Mouse (Mus musculus) embryonic facial prominence, embryonic 13.5 days (tissue): ENCODE results near the gene C1qbp. TPM values are rescaled to one million over a fixed set of nuclear protein-coding genes. Genes with fewer than 3 reads are reported as not detected.

Experiments
- ATAC-seq: fragments of 200-750 bp; cut with Nextera tagmentation; 2 replicates; pipeline ENCODE4 v1.8.0; 2017; ENCODE audit warnings: low read depth; ENCODE audit not compliant: insufficient number of reproducible peaks, insufficient read depth, low FRiP score, low TSS enrichment
- H3K27ac ChIP-seq: fragments of 300-500 bp; sonication (generic); 2 replicates; pipeline ENCODE4 v1.5.1; 2015; ENCODE audit warnings: moderate library complexity, mild to moderate bottlenecking, inconsistent platforms
- H3K27me3 ChIP-seq: fragments of 300-500 bp; sonication (generic); 2 replicates; pipeline ENCODE4 v1.6.1; 2015; ENCODE audit warnings: mild to moderate bottlenecking, inconsistent platforms
- H3K36me3 ChIP-seq: fragments of 300-500 bp; sonication (generic); 2 replicates; pipeline ENCODE4 v1.6.1; 2015; ENCODE audit warnings: mild to moderate bottlenecking, inconsistent platforms
- H3K4me1 ChIP-seq: fragments of 300-500 bp; sonication (generic); 2 replicates; pipeline ENCODE4 v1.6.1; 2015; ENCODE audit warnings: inconsistent platforms
- H3K4me2 ChIP-seq: fragments of 300-500 bp; sonication (generic); 2 replicates; pipeline ENCODE4 v1.6.1; 2015; ENCODE audit warnings: moderate library complexity, mild to moderate bottlenecking, inconsistent platforms
- H3K4me3 ChIP-seq: fragments of 300-500 bp; sonication (generic); 2 replicates; pipeline ENCODE4 v1.5.1; 2015; ENCODE audit warnings: mild to moderate bottlenecking, inconsistent platforms
- H3K9ac ChIP-seq: fragments of 300-500 bp; sonication (generic); 2 replicates; pipeline ENCODE4 v1.6.1; 2015; ENCODE audit warnings: mild to moderate bottlenecking, inconsistent platforms
- H3K9me3 ChIP-seq: fragments of 300-500 bp; sonication (generic); 2 replicates; pipeline ENCODE4 v1.6.1; 2016; ENCODE audit warnings: inconsistent platforms
- WGBS: fragments of 180-500 bp; shearing (Covaris S2); methylation state at CpG from one replicate; pipeline ENCODE4 v1.1.7; 2015; ENCODE audit warnings: mixed read lengths; 5-methylcytosine and 5-hydroxymethylcytosine counted together
- polyA plus RNA-seq: library from polyadenylated mRNA; unstranded; fragments of >200 nt; fragmentation: Nextera tagmentation; extraction: Ambion mirVana; gene quantifications from 2 replicates; pipeline ENCODE4 v1.2.1, GENCODE M21; 2015

C1qbp gene
- polyA plus RNA-seq, 1 experiment from 2014 or later: 254 TPM

DNA sequence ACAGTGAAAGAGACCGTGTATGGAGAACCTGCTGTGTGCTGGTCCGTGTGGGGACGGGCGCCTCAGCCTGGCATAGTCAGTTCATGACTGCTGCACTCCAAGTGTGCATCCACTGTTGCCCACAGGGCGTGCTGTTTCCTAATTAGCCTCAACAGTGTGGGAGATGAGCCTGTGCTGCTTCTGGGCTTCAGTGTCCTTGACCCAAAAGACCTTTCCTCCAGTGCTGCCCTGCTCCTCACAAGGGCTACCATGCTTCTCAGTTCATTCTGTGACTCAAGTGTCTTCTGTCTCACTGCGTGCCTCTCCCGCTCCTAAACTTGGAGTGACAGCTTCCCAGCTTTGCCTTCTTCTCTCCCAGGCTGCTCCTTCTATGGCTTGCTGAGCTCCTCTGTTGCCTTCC is 47.5 kb downstream of the C1qbp start:
- ATAC-seq: no peak
- Histone ChIP-seq H3K4me1 (no peaks in the 10 kb centered on the region), H3K9ac (no peak overlapping the region), H3K4me2 (no peak overlapping the region), H3K27ac (no peak overlapping the region), H3K36me3 (peaks cover 83% of the 10 kb centered on the region), H3K27me3 (no peaks in the 10 kb centered on the region), H3K9me3 (no peaks in the 10 kb centered on the region), H3K4me3 (no peak overlapping the region)
- WGBS: 91% methylated on average over 7 of the region's 7 CpGs

DNA sequence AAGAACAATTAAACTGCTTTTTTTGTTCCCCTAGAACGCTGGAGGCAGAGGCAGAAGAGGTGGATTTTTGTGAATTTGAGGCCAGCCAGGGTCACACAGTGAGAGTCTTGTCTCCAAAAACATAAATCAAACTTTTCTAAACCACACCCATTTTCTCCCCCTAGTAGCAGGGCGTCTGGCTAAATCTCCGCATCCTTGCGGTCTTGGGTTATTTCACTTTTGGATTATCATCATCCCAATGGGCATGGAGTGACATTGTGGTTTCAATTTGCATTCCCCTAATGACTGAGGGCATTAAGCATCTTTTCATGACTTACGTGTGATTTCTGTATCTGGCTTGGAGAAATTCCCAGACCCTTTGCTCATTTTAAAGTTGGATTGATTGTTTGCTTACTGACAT is 51.4 kb downstream of the C1qbp start:
- Histone ChIP-seq H3K4me3 (no peak overlapping the region), H3K4me2 (no peak overlapping the region), H3K27ac (no peak overlapping the region), H3K9me3 (no peaks in the 10 kb centered on the region), H3K36me3 (peaks cover 71% of the 10 kb centered on the region), H3K4me1 (no peaks in the 10 kb centered on the region), H3K27me3 (no peaks in the 10 kb centered on the region), H3K9ac (no peak overlapping the region)
- WGBS: 82% methylated on average over 5 of the region's 5 CpGs
- ATAC-seq: no peak

Other genes starting within 250 kb of the C1qbp start
- 6.0 and 7.6 TPM in 2 replicates for gene Zfp3, start 218.8 kb downstream of the C1qbp start, polyA plus RNA-seq
- 0.25 TPM in 1 of 2 replicates, not detected in the other for gene Scimp, start 170.4 kb downstream of the C1qbp start, polyA plus RNA-seq
- gene Rabep1, start 138.2 kb downstream of the C1qbp start, polyA plus RNA-seq: 46.2 and 46.3 TPM in 2 replicates
- gene Nup88, start 13.1 kb downstream of the C1qbp start, polyA plus RNA-seq: 130 and 140 TPM in 2 replicates
- 71.6 and 80.7 TPM in 2 replicates for gene Rpain, start 12.8 kb downstream of the C1qbp start, polyA plus RNA-seq
- gene Dhx33, start 21.4 kb upstream of the C1qbp start, polyA plus RNA-seq: 18.3 and 20.6 TPM in 2 replicates
- gene Mis12, start 36.6 kb upstream of the C1qbp start, polyA plus RNA-seq: 52.8 and 53.7 TPM in 2 replicates
- gene Derl2, start 36.8 kb upstream of the C1qbp start, polyA plus RNA-seq: 39.2 and 42.5 TPM in 2 replicates
- gene 6330403K07Rik, start 50.5 kb upstream of the C1qbp start, polyA plus RNA-seq: 252 and 255 TPM in 2 replicates
- gene Nlrp1a, start 161.7 kb upstream of the C1qbp start, polyA plus RNA-seq: 0.07 and 0.18 TPM in 2 replicates
- gene Nlrp1b, start 247.7 kb upstream of the C1qbp start, polyA plus RNA-seq: not detected in 2 replicates